Mouse (Mus musculus): ENCODE data around the gene Mrvi1.

DNA sequence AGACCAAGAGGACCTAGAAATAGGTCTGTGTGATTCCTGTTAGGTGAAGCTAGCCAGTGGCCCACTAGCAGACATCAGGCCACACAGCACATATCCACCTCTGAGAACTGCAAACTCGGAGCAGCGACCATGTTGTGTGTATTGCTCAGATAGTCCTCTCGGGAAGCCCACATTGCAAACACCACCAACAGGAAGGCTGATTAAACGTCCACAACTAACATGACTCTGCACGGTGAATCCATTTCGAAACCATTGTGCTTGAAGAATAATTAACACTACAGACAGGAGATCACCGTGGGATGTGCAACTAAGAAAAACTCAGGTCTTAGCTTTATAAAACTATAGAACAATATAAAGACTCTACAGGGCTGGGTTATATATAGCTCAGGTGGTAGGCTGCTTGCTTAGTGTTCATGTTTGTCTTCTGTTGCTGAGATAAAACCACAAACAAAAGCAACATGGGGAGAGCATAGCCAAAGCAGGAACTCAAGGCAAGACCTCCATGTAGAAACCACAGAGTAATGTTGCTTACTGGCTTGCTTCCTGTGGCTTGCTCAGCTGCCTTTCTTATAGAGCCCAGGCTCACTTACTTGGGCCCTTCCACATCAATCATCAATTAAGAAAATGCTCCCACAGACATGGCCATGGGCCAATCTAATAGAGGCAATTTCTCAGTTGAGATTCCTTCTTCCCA lies 4.4 kb downstream of the Mrvi1 start:
- TF ChIP-seq POLR2A (IDR thresholded peaks at IDR 0.05; ENCODE audit: insufficient read length, low read depth) (no peak), MYOD1 (IDR thresholded peaks at IDR 0.05; ENCODE audit: control insufficient read depth in 1 of 3, insufficient read length in 2 of 3, low read depth in 2 of 3) (no peak), POLR2AphosphoS2 (IDR thresholded peaks at IDR 0.05; ENCODE audit: insufficient read length, low read depth) (no peak), MAX (IDR thresholded peaks at IDR 0.05; ENCODE audit: low read depth) (no peak), TCF12 (IDR thresholded peaks at IDR 0.05; ENCODE audit: insufficient read depth, poor library complexity, severe bottlenecking) (no peak), USF1 (IDR thresholded peaks at IDR 0.05; ENCODE audit: low read depth) (no peak), CEBPB (IDR thresholded peaks at IDR 0.05; ENCODE audit: insufficient read depth, poor library complexity, severe bottlenecking) (no peak), E2F4 (IDR thresholded peaks at IDR 0.05; ENCODE audit: insufficient read depth) (no peak), SRF (IDR thresholded peaks at IDR 0.05; ENCODE audit: control insufficient read depth, insufficient read length, low read depth) (no peak)
